Mouse (Mus musculus) right cerebral cortex, postnatal 14 days (tissue): ENCODE results near the gene Zmiz1.
A peak's percentile ranks its signal among the peaks of the same experiment; 100 is the strongest.

Experiments
- DNase-seq: peaks from one replicate; pipeline ENCODE4 v3.0.0; 2022

The Zmiz1 gene

GRCm38 (mm10) chr14:25654401-25655197, 195.6 kb downstream of the Zmiz1 start:
- DNase-seq = no peak

DNA sequence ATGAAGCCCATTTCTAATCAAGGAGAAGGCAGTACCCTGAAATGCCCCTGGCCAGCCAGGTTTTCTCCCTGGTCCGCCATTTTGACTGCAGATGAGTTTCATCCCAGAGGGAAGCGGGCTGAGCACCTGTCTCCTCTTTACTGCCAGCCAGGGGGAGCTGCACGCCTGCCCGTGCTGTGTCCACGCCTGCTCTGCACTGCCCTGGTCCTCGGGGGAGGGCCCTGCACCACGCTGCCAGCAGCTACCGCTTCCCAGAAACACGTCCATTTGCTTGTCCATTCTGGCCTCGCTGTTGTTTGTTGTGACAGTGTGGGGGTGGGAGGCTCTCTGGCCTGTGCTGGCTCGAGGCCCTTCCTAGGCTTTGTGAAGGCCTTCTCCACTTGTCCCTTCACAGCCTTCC, 201.7 kb downstream of the Zmiz1 start:
- DNase-seq = no peak

GRCm38 (mm10) chr14:25661185-25661920, 202.4 kb downstream of the Zmiz1 start:
- no peak for DNase-seq

DNA sequence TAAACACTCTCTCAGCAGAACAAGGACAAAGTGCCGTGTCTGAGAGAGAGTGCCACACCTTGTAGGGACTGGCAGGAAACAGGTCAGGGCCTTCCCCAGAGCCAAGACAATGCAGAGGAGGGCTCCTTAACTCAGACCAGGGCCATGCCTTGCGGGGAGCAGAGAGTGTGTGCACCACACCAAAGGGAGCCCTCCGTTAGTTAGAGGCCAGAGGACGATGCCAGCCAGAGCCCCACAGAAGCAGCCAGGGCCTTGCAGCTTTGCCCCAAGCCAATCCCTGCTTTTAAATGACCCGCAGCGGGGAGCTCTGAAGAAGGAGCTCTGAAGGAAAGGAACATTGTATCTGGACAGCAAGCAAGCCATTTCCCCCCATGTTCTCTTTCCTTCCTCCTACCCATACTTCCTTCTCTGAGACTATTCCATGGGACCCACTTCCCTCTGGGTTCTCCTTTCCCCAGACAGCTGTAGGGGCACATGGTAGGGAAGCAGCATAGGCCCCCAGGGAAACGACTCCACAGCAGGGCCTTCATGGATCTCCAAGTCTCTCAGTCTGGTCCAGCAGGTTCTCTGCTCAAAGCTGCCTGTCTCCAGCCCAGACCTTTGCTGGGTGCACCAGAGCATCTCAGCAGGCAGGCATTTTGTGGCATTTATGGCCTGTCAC, 204.8 kb downstream of the Zmiz1 start:
- no peak for DNase-seq

DNA sequence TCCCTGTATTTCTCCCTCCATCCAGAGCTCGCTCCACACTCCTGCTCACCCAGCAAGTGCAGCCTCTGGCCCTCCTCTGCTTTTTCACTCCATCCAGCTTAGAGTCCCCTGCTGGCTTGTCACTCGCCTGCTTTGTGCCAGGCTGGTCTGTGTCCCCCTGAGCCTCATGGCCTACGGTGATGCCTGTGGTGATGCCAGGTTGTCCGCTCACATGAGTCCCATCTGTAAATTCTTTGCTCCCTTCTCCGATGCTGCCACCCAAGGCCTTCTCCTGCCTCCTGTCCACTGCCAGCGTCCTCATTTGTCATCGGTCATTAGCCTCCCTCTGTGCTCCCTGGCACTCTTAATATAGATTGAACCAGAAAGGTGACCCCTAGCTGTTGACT, 205.3 kb downstream of the Zmiz1 start:
- no peak for DNase-seq

DNA sequence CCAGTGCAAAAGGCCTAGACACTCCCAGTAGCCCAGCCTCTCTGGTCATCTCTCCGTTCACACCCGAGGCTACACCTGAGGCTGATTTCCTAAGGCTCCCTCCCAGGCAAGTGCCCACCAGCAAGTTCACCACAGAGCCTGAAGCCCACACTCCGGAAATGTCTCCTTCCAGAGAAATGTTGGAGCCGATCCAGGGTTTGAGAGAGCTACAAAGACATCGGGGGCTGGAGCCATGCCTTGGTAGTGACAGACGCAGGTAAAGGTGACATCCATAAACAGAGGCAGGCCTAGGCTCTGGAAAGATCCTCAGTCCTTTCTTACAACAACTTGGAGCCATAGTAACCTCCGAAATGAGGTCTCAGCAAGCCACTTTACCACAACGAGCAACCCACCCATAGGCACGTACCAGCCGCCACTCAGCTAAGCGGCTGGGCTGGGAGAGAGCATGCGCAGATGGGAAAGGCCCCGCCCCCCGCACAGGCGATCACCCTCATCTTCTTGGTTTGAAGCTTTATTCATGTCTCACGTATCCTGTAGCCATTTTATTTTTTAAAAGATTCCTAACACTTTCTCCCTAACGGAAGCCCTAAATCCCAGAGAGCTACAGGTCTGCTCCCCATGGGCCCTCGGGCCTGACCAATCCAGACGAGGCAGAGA, 206.5 kb downstream of the Zmiz1 start:
- DNase-seq = no peak

DNA sequence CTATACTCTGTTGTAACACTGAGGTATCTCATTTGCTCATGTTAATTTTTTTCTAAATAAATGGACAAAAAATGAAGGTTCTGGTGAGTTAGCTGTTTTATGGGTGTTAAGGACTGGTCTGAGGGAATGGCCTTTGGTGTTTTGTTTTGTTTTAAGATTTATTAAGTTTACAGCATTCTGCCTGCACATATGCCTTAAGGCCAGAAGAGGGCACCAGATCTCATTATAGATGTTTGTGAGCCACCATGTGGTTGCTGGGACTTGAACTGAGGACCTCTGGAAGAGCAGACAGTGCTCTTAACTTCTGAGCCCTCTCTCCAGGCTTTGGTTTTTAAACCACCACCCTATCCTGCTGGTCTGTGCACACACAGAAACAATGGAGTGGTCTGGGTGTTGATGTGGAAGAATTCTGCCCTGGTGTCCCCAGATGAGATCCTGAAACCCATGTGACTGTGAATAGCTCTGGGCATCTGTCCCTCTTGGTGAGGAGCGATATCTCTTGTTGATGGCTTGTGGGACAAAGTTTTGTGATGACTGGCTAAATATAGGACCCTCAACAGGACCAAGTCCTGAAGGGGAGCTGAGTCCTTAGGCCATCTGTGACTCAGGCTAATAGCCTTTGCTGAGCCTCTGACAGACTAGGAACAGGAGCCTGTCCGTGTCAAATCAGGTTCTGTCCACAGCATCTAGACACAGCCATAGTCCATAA, 207.8 kb downstream of the Zmiz1 start:
- DNase-seq = no peak

GRCm38 (mm10) chr14:25667587-25667986, 208.6 kb downstream of the Zmiz1 start:
- DNase-seq = no peak

- DNase-seq = no peak
Measured at GRCm38 (mm10) chr14:25679625-25680024, 220.6 kb downstream of the Zmiz1 start.

DNA sequence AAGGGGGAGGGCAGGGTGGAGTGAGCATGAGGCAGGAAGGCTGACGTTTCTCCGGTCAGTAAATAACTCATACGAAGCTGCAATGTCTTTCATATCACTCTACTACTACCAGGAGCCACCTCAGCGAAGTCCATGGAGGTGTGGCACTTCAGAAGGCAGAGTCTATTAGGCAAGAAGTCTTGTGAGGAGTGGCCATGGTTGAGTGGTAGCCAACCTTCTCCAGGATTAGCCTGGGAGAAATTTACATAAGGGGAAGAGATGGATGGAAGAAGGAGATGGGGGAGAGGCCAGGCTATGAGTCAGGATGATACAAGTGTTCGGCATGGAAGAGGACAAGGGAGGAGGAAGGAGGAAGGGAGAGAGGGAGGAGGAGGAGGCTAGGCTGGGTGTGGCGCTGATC, 223.0 kb downstream of the Zmiz1 start:
- no peak for DNase-seq

- no peak for DNase-seq
Measured at GRCm38 (mm10) chr14:25686216-25686945, 227.4 kb downstream of the Zmiz1 start.

DNA sequence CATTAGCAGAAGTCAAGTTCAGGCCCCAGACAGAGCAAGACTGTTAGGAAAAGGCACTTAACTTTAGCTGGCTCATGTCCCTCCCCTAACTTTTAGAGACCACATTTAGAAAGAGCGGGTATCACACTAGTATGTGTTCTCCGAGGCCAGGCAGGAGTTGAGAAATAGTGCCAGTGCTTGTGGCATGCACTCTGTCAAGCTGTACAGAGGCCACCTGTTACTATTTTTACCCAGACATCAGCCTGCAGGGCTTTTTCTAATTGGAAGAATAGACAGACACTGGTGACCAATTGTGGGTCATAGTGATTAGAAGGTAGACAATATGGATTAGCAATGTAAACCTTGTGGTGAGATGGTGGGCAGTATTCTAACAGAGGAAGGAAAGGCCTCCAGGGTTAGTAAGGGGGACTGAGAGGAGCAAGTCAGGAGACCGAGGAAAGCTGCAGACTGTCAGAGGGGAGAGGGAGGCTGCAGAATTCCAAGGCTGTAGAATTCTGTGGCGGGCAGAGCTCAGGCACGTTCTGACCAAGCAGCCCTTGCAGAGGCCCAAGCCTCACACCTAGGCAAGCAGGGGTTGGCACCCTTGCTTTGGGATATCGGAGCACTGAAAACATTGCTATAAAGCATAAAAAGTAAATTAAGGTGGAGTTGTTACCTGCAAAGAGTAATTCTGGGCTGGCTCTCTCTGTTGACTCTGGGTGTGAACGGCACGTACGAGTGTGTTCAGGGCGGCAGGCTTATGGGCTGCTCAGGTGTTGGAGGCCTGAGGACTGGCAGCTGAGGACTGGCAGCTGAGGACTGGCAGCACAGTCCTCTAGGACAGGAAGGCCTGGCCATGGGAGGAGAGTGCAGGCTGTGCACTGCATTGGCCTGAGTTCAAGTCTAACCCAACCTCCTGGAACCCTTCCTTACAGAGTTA, 228.3 kb downstream of the Zmiz1 start:
- DNase-seq = no peak

DNA sequence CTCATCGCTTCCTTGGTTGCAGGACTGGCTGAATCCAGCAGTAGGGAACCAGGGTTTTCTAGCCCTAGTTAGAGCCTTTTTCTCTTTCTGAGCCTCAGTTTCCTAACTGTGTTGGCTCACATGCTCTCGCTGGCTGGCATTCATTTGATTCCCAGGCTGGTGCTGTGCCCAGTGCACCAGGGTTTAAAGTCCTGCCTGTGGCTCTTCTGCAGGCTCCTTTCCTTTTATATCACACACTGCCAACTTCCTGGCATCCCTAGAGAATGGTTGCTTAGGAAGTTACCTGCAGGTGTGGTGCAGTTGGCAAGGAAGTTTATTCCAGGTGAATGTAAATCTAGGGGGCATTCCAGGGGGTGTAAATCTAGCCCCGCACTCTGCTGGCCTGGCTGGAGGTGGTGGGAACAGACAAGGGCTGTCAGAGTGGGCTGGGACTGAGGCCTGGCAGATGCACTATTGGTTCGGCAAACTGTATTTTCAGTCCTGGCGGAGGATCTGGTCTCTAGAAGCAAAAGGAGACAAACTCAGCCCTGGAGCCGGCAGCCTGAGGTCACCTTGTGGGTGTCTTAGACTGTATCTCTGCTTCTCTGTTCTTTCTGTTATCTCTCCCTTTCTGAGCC, 234.4 kb downstream of the Zmiz1 start:
- no peak for DNase-seq

- peak; percentile 97 for DNase-seq
Measured at GRCm38 (mm10) chr14:25693888-25694568, 235.0 kb downstream of the Zmiz1 start, which contains the start of gene Ppif. Ppif (plus strand) TSS chr14:25694154.

GRCm38 (mm10) chr14:25694569-25694897, 235.5 kb downstream of the Zmiz1 start:
- DNase-seq = no peak

DNA sequence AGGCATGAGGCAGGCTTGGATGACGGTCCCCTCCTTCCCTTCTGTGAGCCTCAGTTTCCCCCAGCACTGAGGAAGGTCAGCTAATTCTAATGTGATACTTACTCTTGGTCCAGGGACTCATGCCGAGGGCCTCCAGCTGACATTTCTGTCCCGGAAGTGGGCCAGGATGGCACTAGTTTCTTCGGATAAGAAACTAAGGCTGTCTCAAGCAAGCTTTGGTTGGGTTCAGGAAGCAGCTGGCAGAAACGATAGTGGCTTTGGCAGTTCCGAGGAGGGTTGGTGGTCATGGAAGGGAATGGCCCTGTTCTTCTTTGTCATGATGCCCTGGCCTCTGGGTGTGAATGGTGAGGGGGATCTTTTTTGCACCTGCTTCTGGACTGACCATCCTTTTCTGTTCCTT, 236.1 kb downstream of the Zmiz1 start:
- no peak for DNase-seq

DNA sequence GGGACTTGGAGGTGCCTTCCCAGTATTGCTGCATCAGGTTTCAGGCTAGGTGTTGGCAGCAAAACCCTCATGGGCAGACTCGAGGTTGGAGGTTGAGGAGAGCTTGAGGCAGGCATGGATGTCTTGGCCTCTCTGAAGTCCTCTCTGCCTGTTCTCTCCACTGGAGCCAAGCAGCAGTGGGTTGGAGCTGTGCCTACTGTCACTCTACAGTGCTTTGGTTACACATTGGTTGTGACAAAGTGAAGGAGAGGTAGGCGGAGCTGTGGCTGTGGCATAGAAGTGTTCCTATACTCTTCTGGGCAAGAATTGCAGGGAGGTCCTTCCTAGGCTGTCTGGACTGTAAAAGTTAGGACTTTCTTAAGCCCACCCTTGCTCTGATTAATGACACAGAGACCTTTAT, 237.4 kb downstream of the Zmiz1 start:
- no peak for DNase-seq

- no peak for DNase-seq
Measured at GRCm38 (mm10) chr14:25701986-25702385, 243.0 kb downstream of the Zmiz1 start.

- peak; percentile 71 for DNase-seq
Measured at GRCm38 (mm10) chr14:25707691-25708181, 248.8 kb downstream of the Zmiz1 start.

- no peak for DNase-seq
Measured at GRCm38 (mm10) chr14:25708451-25708850, 249.5 kb downstream of the Zmiz1 start.
